Mouse (Mus musculus) heart, adult 2 months (tissue): ENCODE results near the gene Inha. TPM values are rescaled to one million over a fixed set of nuclear protein-coding genes. Genes with fewer than 3 reads are reported as not detected.

Experiments used
- DNase-seq, 2 experiments: peaks; one replicate each; pipeline ENCODE4 v3.0.0; 2021
- H3K27ac ChIP-seq: fragments of 200-600 bp; 2 replicates; pipeline ENCODE4 v1.8.1; 2022
- H3K27me3 ChIP-seq: fragments of 200-500 bp; 2 replicates; pipeline ENCODE4 v1.6.1; 2012; ENCODE audit warnings: mild to moderate bottlenecking, low read length, inconsistent platforms, mixed read lengths; ENCODE audit not compliant: control insufficient read depth, insufficient read depth
- H3K36me3 ChIP-seq: fragments of 200-500 bp; 2 replicates; pipeline ENCODE4 v1.6.1; 2012; ENCODE audit warnings: low read length, inconsistent platforms; ENCODE audit not compliant: control insufficient read depth, insufficient read depth
- H3K4me1 ChIP-seq: fragments of 200-500 bp; 2 replicates; pipeline ENCODE4 v1.6.1; 2011; ENCODE audit warnings: low read length; ENCODE audit not compliant: control insufficient read depth, insufficient read depth
- H3K4me3 ChIP-seq: fragments of 200-600 bp; 2 replicates; pipeline ENCODE4 v1.8.1; 2022
- H3K79me2 ChIP-seq: fragments of 200-500 bp; replicated peaks from 2 replicates; pipeline ENCODE4 v1.6.1; 2012; ENCODE audit warnings: mild to moderate bottlenecking, inconsistent platforms, low read length, moderate library complexity, mixed read lengths; ENCODE audit not compliant: control insufficient read depth, insufficient read depth
- H3K9ac ChIP-seq: fragments of 200-500 bp; 2 replicates; pipeline ENCODE4 v1.6.1; 2012; ENCODE audit warnings: low read depth, mild to moderate bottlenecking, control low read depth, inconsistent platforms, low read length, mixed read lengths
- CTCF ChIP-seq: fragments of 200-600 bp; IDR thresholded peaks from 2 replicates; pipeline ENCODE4 v1.8.1; 2022; ENCODE audit warnings: antibody characterized with exemption, mild to moderate bottlenecking, moderate library complexity
- EP300 ChIP-seq: fragments of 200-500 bp; IDR thresholded peaks from 2 replicates; pipeline ENCODE4 v1.6.1; 2011; ENCODE audit warnings: low read depth, low read length, control low read depth; ENCODE audit not compliant: insufficient read depth
- POLR2A ChIP-seq: fragments of 200-500 bp; IDR thresholded peaks from 2 replicates; pipeline ENCODE4 v1.6.1; 2011; ENCODE audit warnings: mild to moderate bottlenecking, low read depth, low read length, control low read depth; ENCODE audit not compliant: insufficient read depth
- WGBS: fragments of 180-500 bp; shearing (Covaris S2); methylation state at CpG from one replicate; pipeline ENCODE4 v1.1.7; 2018; 5-methylcytosine and 5-hydroxymethylcytosine counted together
- intact Hi-C: fragments of 180-260 bp; cut with DNase I; formaldehyde crosslinking; loops from one replicate; pipeline ENCODE4 v1.15.1; 2025
- polyA plus RNA-seq: library from polyadenylated mRNA; depleted of rRNA; stranded (reverse); fragments of >200 nt; gene quantifications from 2 replicates; pipeline ENCODE4 v1.2.3, GENCODE M21; 2012
- total RNA-seq, 2 experiments: library from RNA; stranded (reverse); gene quantifications; 2 replicates each; pipeline ENCODE4 v1.2.3; 2021

The Inha gene
- total and polyA plus RNA-seq, 3 experiments: 4.1 to 20.4 (median 4.3) TPM

DNA sequence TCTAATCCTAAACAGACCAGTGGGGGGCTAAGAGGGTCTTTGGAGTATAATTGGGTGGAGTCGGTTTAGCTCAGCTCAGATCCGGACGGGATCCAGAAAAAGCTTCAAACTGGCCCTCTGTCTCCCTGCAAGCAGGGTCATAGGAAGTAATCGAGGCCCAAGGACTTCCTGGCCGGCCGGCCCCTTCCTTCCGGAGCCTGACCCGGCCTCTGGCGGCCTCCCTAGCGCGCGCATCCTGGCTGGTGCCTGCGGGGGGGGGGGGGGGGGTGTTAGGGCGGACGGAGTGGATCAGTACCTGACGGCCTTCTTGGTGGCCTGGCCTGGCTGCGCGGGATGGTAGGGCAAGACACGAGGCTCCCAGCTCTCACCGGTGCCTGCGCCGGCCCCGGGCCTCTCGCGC, 28.4 kb upstream of the Inha start:
- Histone ChIP-seq H3K27ac (peak overlapping the region; percentile 66), H3K9ac (peak overlapping the region; percentile 78), H3K36me3 (no peaks in the 10 kb centered on the region), H3K79me2 (no peaks in the 10 kb centered on the region), H3K4me3 (peak overlapping the region; percentile 72), H3K4me1 (peaks cover 4% of the 10 kb centered on the region), H3K27me3 (peaks cover 6% of the 10 kb centered on the region)
- WGBS: under 1% methylated on average over 24 of the region's 25 CpGs
- DNase-seq: peak in 1 of 2 experiments; percentile 73
- TF ChIP-seq POLR2A: no peak
- intact Hi-C loops: loop anchor here (2.0 to 5.0 kb wide), 2 partner anchors 26 to 79 kb away; no protein-coding TSS in a partner anchor

DNA sequence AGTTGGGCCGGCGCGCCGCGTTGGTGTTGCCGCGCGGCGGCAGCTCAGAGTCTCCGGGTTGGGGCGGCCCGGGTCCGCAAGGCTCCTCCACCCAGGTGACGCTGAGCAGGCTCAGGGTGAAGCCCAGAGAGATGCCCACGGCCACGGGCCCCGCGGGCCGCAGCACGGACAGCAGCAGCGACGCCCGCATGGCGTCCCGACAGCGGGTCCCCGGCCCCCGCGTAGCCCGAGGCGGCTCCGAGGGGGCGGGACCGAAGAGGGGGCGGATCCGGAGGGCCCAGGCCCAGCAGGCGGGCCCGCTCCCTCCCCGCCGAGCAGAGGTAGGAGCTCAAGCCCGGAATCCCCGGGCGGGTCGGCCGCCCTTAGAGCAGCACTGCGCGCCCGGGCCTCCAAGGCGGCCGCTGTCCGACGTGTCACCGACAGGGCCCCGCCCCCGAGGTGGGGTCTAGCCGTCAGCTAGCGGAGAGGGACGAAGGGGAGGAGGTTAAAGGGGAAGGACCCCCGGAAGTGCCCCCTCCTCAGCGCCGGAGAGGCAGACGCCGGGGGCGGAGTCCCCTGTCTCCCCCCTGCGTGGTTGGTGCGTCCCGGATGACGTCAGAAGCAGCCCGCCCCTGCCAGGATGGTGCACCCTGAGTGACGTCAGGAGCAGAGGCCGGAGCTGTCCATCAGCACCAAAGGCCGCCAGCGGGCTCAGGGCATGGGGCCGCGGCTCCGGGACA, 27.8 kb upstream of the Inha start, which contains the start of the genes Chpf and Tmem198:
Chpf (minus strand) TSS at position 392 of the 719 bp plus-strand sequence.
Tmem198 (plus strand) TSS at position 617 of the 719 bp plus-strand sequence.
- no peaks in the 10 kb centered on the region for H3K79me2 ChIP-seq
- DNase-seq: peak; percentile 94 to 95
- peaks cover 6% of the 10 kb centered on the region for H3K27me3 ChIP-seq
- WGBS: under 1% methylated on average over 76 of the region's 76 CpGs
- peak within 1 kb of the TSS; percentile 66 for H3K27ac ChIP-seq
- intact Hi-C loops: loop anchor here (2.0 to 5.0 kb wide), 2 partner anchors 26 to 78 kb away; no protein-coding TSS in a partner anchor
- peak within 1 kb of the TSS; percentile 72 for H3K4me3 ChIP-seq
- peaks cover 4% of the 10 kb centered on the region for H3K4me1 ChIP-seq
- H3K9ac ChIP-seq: peak within 1 kb of the TSS; percentile 78
- H3K36me3 ChIP-seq: no peaks in the 10 kb centered on the region
- TF ChIP-seq POLR2A (0 out of 2 replicates have a peak, but pooled peaks have one; percentile 38), CTCF (no peak), EP300 (no peak)

DNA sequence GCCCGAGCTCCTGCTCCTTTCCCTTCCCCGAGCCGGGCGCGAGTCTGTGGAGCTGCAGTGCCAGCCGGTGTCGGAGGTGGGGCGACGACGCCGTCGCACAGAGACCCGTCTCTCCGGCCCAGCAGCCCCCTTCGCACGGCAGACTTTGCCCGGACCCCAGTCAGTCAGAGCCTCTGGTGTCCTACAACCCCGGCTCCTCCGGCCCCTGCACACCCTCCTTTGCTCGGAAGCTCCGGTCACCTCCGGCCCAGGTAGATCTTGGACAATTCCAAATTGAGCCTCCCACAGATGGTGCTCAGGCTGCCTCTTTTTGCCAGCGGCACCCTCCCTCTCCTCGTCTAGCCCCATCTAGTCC, 27.3 kb upstream of the Inha start:
- H3K4me1 ChIP-seq: peaks cover 4% of the 10 kb centered on the region
- peaks cover 5% of the 10 kb centered on the region for H3K27me3 ChIP-seq
- no peak for TF ChIP-seq CTCF
- TF ChIP-seq EP300: no peak
- no peak for TF ChIP-seq POLR2A
- peak overlapping the region; percentile 20; the same call in 1 of the 2 replicates for H3K27ac ChIP-seq
- no peaks in the 10 kb centered on the region for H3K36me3 ChIP-seq
- DNase-seq: no peak
- H3K9ac ChIP-seq: no peak overlapping the region
- no peaks in the 10 kb centered on the region for H3K79me2 ChIP-seq
- intact Hi-C loops: loop anchor here (2.0 to 5.0 kb wide), 2 partner anchors 25 to 78 kb away; no protein-coding TSS in a partner anchor
- H3K4me3 ChIP-seq: peak overlapping the region; percentile 72
- WGBS: 3% methylated on average over 24 of the region's 24 CpGs

DNA sequence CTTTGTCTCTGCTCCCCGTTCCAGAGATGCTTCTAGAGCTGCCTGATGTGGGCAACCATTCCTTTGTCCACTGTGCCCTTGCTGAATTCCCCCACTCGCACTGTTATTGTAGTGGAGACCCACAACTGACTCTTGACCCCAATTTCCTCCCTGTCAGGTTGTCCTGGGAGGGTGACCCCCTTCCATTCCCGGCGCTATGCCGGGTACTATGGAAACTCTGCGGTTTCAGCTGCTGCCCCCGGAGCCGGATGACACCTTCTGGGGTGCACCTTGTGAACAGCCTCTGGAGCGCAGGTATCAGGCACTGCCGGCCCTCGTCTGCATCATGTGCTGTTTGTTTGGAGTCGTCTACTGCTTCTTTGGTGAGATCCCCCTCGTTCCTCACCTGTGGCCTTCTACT, 26.8 kb upstream of the Inha start:
- intact Hi-C loops: loop anchor here (2.0 kb wide), 1 partner anchor 117 kb away; no protein-coding TSS in a partner anchor
- DNase-seq: no peak
- H3K4me3 ChIP-seq: no peak overlapping the region
- H3K9ac ChIP-seq: no peak overlapping the region
- no peaks in the 10 kb centered on the region for H3K79me2 ChIP-seq
- peaks cover 4% of the 10 kb centered on the region for H3K4me1 ChIP-seq
- no peak for TF ChIP-seq CTCF
- no peak for TF ChIP-seq POLR2A
- no peak for TF ChIP-seq EP300
- peaks cover 5% of the 10 kb centered on the region for H3K27me3 ChIP-seq
- 21% methylated on average over 13 of the region's 13 CpGs for WGBS
- no peak overlapping the region for H3K27ac ChIP-seq
- H3K36me3 ChIP-seq: no peaks in the 10 kb centered on the region

DNA sequence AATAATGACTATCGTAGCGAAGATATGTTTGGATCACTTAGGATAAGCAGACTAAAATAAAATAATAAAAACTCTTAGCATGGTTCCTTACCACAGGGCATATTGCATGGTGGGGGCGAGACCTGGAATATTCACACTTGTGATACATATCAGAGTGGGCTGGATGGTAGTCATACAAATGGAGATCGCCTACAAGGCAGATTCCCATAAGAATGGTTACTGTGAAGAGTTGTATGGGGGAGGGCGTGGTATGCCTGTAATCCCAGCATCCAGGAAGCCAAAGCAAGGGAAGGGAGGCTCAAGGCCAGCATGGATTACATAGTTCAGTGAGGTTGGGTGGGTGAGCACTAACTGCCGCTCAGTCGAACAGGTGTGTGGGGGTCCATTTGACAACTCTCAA, 26.1 kb upstream of the Inha start:
- no peak overlapping the region for H3K27ac ChIP-seq
- no peak overlapping the region for H3K4me3 ChIP-seq
- intact Hi-C loops: loop anchor here (2.0 kb wide), 1 partner anchor 116 kb away; no protein-coding TSS in a partner anchor
- H3K36me3 ChIP-seq: no peaks in the 10 kb centered on the region
- peaks cover 4% of the 10 kb centered on the region for H3K4me1 ChIP-seq
- H3K9ac ChIP-seq: no peak overlapping the region
- peaks cover 5% of the 10 kb centered on the region for H3K27me3 ChIP-seq
- WGBS: 83% methylated on average over 7 of the region's 7 CpGs
- no peak for TF ChIP-seq EP300
- no peak for TF ChIP-seq CTCF
- no peak for TF ChIP-seq POLR2A
- no peak for DNase-seq
- no peaks in the 10 kb centered on the region for H3K79me2 ChIP-seq

DNA sequence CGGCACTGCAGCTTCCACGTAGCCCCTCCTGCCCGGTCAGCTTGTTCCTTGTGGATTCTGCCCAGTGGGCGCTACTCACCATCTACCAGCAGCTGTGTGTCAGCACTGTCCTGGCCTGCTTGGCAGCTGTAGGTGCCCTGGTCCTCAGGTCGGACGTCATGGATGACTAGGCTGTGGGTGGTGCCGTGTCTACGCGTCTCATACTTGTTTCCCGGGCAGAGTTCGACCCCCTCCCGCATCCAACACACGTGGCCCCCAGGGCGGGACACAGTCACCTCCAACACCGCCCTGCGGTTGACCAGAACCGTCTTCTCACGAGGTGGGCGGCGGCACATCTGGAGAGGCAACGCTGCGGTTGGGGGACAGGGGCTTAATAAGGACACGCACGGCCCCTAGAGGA, 20.3 kb upstream of the Inha start:
- no peaks in the 10 kb centered on the region for H3K36me3 ChIP-seq
- H3K27ac ChIP-seq: no peak overlapping the region
- 65% methylated on average over 24 of the region's 24 CpGs for WGBS
- no peaks in the 10 kb centered on the region for H3K4me1 ChIP-seq
- H3K9ac ChIP-seq: no peak overlapping the region
- H3K4me3 ChIP-seq: no peak overlapping the region
- intact Hi-C loops: no loop called here
- H3K79me2 ChIP-seq: no peaks in the 10 kb centered on the region
- DNase-seq: no peak
- H3K27me3 ChIP-seq: peaks cover 5% of the 10 kb centered on the region
- TF ChIP-seq CTCF (no peak), EP300 (no peak), POLR2A (no peak)
